Mouse (Mus musculus) lung, postnatal 4 days (tissue): ENCODE measurements at regions not wholly inside any gene's neighbourhood (a gene's known extent, or its start where the extent isn't known, plus 50 kb on each side); places are given as distances from the start of the nearest gene placed in this dataset.
"Not testable (repeated sequence)": the region's sequence is repeated elsewhere in the genome, so short reads cannot be mapped to it uniquely, and the experiment has no call there.

Experiments used
- DNase-seq, 2 experiments: peaks; one replicate each; pipeline ENCODE4 v3.0.0; 2021

GRCm38 (mm10) chr17:42956588-42956987 lies 59.8 kb upstream of the Tnfrsf21 start:
- no peak for DNase-seq

- DNase-seq: no peak
Observed at GRCm38 (mm10) chr17:42954722-42955121, 61.6 kb upstream of the Tnfrsf21 start.

- no peak for DNase-seq
Observed at GRCm38 (mm10) chr17:42944453-42944852, 68.0 kb upstream of the Cd2ap start.

GRCm38 (mm10) chr17:42943272-42943696 lies 66.8 kb upstream of the Cd2ap start:
- peak; percentile 29 to 79 for DNase-seq

GRCm38 (mm10) chr17:42939476-42939875 lies 63.0 kb upstream of the Cd2ap start:
- DNase-seq: no peak

- DNase-seq: peak in 1 of 2 experiments; percentile 6
Observed at GRCm38 (mm10) chr17:42938579-42938978, 62.1 kb upstream of the Cd2ap start.

- DNase-seq: not testable (repeated sequence)
Observed at GRCm38 (mm10) chr17:42937480-42937879, 61.0 kb upstream of the Cd2ap start.

GRCm38 (mm10) chr17:42934068-42934467 lies 57.6 kb upstream of the Cd2ap start:
- no peak for DNase-seq

- no peak for DNase-seq
Observed at GRCm38 (mm10) chr17:42933335-42934004, 57.0 kb upstream of the Cd2ap start.

GRCm38 (mm10) chr17:42927320-42927719 lies 50.9 kb upstream of the Cd2ap start:
- no peak for DNase-seq
